Mouse (Mus musculus) natural killer cell, adult 2 months (primary cell): ENCODE measurements at regions not wholly inside any gene's neighbourhood (a gene's known extent, or its start where the extent isn't known, plus 50 kb on each side); places are given as distances from the start of the nearest gene placed in this dataset.
"Not testable (repeated sequence)": the region's sequence is repeated elsewhere in the genome, so short reads cannot be mapped to it uniquely, and the experiment has no call there.

ENCODE experiments used
- DNase-seq, 2 experiments: peaks; one replicate each; pipeline ENCODE4 v3.0.0; 2022; ENCODE audit warnings: low spot score in 2 of 2

DNA sequence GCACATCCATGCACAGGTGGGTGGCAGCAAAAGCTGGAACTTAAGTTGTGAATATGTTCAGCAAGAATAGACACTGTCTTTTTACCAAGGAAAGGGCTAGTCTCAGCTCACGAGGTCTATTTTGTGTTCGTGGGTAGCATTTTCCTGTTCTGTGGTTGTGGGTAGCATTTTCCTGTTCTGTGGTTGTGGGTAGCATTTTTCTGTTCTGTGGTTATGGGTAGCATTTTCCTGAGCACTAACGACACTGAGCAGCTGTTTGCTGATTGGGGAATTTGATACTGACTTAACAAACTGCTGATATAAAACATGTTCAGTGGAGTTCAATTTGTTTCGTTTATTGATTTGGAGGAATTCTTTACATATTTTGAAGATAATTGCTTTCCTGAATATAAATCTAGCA lies 837.8 kb upstream of the Vwc2 start:
- DNase-seq: peak; percentile 15 to 44

DNA sequence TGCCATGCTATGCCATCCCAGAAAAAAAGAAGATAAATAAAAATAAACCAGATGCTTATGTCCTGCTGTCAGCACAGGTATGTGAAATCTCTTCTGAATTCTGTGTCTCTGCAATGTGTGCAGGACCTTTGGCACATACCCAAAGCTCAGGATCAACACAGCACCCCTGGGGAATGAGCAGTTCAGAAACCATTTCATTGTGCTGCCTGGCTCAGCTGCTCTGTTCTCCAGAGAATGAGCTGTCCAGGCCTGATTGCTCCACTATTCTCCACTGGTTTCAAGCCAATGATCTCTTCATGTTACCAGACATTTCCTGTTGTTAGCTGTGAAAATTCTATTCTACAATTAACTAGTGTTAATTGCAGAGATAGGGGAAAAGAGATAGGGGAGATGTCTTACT lies 830.5 kb upstream of the Vwc2 start:
- DNase-seq: no peak

DNA sequence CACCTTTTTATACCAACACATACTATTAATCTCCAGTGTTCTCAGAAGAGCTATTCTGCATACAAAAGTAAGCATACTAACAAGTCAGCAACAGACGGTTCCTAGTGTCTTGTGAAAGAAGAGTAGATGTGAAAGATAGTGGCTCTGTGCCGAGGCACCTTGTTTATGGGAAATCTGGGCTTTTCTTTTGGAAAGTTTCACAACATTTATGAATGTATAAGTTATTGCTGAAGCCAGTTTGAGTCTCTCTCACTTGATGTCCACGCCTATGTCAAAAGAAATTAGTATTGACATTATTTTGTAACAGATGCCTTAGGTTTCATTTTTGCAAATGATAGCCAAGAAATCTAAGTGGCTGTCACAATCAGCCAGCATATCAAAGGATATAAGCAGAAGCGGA lies 822.0 kb upstream of the Vwc2 start:
- DNase-seq: no peak

DNA sequence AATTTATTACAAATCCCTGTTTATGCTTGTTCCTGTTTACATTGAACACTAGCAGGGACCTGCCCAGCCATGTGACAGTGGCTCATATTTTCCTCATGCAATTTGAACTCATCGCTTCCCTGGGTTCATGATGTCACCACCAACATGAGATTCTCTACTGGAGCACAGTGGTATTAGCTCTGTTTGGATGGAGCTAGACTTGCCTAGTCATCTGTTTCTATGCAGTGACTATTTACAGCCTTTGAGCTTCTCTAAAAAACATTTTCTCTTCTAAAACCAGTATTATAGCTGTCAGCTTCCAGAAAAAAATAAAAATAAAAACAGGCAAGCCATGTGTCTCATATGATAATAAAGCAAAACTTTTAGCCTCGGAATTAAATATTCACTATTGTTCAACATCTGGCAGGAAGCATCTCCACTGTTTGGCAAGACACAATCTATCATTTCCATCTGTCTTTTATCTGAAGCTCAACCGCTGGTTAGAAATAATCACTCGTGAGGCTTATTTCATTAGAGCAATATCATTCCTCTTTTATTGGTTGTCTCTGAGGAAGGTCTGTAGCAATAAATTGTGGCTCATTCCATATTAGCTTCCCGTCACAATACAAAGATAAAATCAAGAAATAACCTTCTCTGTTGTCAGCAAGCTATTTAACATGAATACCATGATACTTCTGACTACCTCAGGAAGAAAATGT lies 804.9 kb upstream of the Vwc2 start:
- no peak for DNase-seq

DNA sequence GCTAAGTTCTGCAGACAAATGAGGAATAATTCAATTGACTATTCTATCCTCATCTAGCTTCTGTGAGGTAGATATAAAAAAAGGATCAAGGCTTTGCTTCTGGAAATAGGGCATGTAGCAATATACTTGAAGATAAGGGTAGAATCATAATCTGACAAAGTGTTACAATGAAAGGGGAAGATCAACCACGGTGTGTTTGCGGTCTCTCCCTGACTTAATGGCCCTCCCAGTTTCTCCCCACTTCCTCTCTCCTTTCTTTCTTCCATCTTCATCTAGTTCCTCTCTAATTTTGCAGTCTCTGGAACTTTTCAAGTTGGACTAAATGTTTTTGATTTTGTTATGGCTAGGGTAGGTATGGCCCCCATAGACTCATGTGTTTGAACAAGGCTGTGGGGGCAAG lies 796.6 kb upstream of the Vwc2 start:
- no peak for DNase-seq

DNA sequence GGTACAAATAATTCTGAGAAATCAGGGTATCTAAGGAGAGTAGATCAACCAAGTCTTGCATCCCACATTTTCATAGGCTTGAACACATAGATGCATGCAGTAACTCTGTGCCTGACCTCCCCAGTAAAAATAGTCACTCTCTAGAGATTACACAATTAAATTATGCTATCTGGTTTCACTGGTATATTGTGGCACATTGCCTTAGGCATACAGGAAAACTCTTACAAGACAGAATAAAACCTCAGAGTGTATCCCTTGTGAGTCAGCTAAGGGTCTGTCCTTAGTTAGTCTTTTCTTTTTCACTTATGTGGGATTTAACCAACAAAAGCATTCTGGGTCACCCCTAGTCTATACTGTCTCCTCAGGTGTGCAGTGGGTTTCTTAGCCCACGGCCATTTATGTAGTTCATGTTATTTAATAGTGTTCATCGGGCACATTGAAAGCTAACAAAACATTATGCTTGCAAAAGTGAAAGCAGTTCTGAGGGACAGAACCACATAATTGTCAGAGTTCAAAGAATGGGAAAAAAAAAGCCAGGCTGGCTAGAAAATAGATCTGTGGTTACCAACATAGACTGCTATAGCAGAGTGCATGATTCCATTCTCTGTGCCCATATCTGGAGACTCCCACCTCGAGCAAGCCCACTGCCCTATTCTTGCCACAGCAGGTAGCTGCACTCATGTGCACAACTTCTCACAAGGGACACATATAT lies 795.8 kb upstream of the Vwc2 start:
- no peak for DNase-seq

DNA sequence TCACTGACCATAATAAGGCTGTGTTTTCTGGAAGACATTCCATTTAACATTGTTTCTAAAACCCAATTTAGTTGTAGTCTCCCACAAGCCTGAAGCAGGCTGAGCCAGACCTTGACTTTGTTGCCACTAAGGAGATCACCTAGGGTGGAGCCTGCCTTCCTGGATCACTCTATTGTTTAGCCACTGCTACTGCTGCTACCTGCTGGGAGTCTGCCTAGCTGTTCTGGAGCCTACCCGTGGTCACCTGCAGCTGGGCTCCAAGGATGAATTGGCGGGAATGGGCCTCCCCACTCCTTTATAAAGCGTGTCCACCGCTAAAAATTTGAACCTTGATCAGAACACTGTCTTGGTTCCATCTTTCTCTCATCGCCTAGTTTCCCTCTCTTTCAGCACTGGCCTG lies 783.8 kb upstream of the Vwc2 start:
- not testable (repeated sequence) for DNase-seq

DNA sequence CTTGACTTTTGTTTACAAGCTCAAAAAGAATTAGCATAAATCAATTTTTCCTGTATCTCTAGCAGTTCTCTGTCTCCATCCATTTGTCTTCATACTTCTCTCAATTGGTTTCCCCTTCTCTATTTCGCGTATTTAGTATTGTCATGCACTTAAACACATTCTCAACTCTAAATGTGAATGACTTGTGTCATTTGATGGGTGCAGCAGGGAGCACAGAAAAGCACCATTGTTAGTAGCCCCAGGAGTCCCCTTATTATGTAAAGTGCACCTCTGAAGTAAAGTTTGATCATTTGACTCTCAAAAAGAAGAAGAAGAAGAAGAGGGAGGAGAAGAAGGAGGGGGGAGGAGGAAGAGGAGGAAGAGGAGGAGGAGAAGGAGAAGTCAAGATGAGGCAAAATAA lies 776.2 kb upstream of the Vwc2 start:
- DNase-seq: no peak

DNA sequence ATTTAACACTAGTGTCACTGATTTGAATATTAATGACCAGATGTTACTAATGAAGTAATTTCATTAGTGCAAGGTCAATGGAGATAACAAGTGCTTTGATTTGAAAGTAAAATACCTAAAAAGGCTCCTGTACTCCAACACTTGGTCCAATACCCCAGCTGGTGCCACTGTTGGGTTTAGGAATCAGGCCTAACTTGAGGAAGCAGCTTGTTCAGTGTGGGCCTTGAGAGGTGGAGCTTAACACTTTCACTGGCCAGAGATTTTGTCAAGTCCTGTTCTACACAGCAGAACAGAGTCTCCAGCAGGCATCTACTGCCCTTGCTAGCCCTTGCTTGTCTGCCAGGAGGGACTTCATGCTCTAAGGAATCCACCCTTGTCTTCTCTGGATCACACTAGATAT lies 741.7 kb upstream of the Vwc2 start:
- no peak for DNase-seq
